Mouse (Mus musculus) thymus, postnatal 25 days (tissue): ENCODE data around the gene Cyp2c70.
"Not testable (repeated sequence)": the region's sequence is repeated elsewhere in the genome, so short reads cannot be mapped to it uniquely, and the experiment has no call there.

ENCODE experiments used
- DNase-seq: peaks from one replicate; pipeline ENCODE4 v3.0.0; 2022

Gene Cyp2c70

GRCm38 (mm10) chr19:40187160-40187559 is at the start of gene Cyp2c70:
Cyp2c70 (minus strand) TSS chr19:40187333.
- DNase-seq: no peak

- DNase-seq: no peak
Observed at GRCm38 (mm10) chr19:40232560-40232959, 45.4 kb upstream of the Cyp2c70 start.

- no peak for DNase-seq
Observed at GRCm38 (mm10) chr19:40231825-40232541, 44.9 kb upstream of the Cyp2c70 start.

GRCm38 (mm10) chr19:40231074-40231738 is 44.1 kb upstream of the Cyp2c70 start:
- DNase-seq: no peak

- DNase-seq: no peak
Observed at GRCm38 (mm10) chr19:40226516-40227151, 39.5 kb upstream of the Cyp2c70 start.

GRCm38 (mm10) chr19:40225761-40226110 is 38.6 kb upstream of the Cyp2c70 start:
- no peak for DNase-seq

- peak; percentile 54 for DNase-seq
Observed at GRCm38 (mm10) chr19:40225102-40225760, 38.1 kb upstream of the Cyp2c70 start.

- not testable (repeated sequence) for DNase-seq
Observed at GRCm38 (mm10) chr19:40222307-40222706, 35.2 kb upstream of the Cyp2c70 start.

GRCm38 (mm10) chr19:40220878-40221277 is 33.7 kb upstream of the Cyp2c70 start:
- DNase-seq: no peak

GRCm38 (mm10) chr19:40202947-40203346 is 15.8 kb upstream of the Cyp2c70 start:
- DNase-seq: not testable (repeated sequence)

GRCm38 (mm10) chr19:40190596-40190995 is 3.5 kb upstream of the Cyp2c70 start:
- no peak for DNase-seq

- DNase-seq: no peak
Observed at GRCm38 (mm10) chr19:40183600-40183999, 3.5 kb downstream of the Cyp2c70 start.

GRCm38 (mm10) chr19:40178311-40178710 is 8.8 kb downstream of the Cyp2c70 start:
- no peak for DNase-seq

GRCm38 (mm10) chr19:40168391-40168790 is 18.7 kb downstream of the Cyp2c70 start:
- not testable (repeated sequence) for DNase-seq

GRCm38 (mm10) chr19:40126996-40127395 is 60.1 kb downstream of the Cyp2c70 start:
- not testable (repeated sequence) for DNase-seq

GRCm38 (mm10) chr19:40125165-40125564 is 62.0 kb downstream of the Cyp2c70 start:
- DNase-seq: not testable (repeated sequence)

- DNase-seq: not testable (repeated sequence)
Observed at GRCm38 (mm10) chr19:40119624-40120023, 67.5 kb downstream of the Cyp2c70 start.
